Mouse (Mus musculus) limb, embryonic 12.5 days (tissue): ENCODE measurements around the gene Dlgap3. TPM values are rescaled to one million over a fixed set of nuclear protein-coding genes. Genes with fewer than 3 reads are reported as not detected.
A peak's percentile ranks its signal among the peaks of the same experiment; 100 is the strongest.

Source experiments
- ATAC-seq: fragments of 200-750 bp; cut with Nextera tagmentation; 2 replicates; pipeline ENCODE4 v1.8.0; 2017; ENCODE audit warnings: low read depth, moderate TSS enrichment; ENCODE audit not compliant: insufficient number of reproducible peaks, insufficient read depth, low FRiP score, low TSS enrichment
- H3K27ac ChIP-seq: fragments of 300-500 bp; sonication (generic); 2 replicates; pipeline ENCODE4 v1.5.1; 2016; ENCODE audit warnings: mild to moderate bottlenecking, moderate library complexity
- H3K27me3 ChIP-seq: fragments of 300-500 bp; sonication (generic); 2 replicates; pipeline ENCODE4 v1.6.1; 2016; ENCODE audit warnings: mild to moderate bottlenecking, moderate library complexity
- H3K36me3 ChIP-seq: fragments of 300-500 bp; sonication (generic); 2 replicates; pipeline ENCODE4 v1.6.1; 2016; ENCODE audit warnings: mild to moderate bottlenecking, moderate library complexity
- H3K4me1 ChIP-seq: fragments of 300-500 bp; sonication (generic); replicated peaks from 2 replicates; pipeline ENCODE4 v1.6.1; 2016
- H3K4me2 ChIP-seq: fragments of 300-500 bp; sonication (generic); 2 replicates; pipeline ENCODE4 v1.6.1; 2016; ENCODE audit warnings: mild to moderate bottlenecking, moderate library complexity
- H3K4me3 ChIP-seq: fragments of 300-500 bp; sonication (generic); replicated peaks from 2 replicates; pipeline ENCODE4 v1.5.1; 2016; ENCODE audit warnings: mild to moderate bottlenecking
- H3K9ac ChIP-seq: fragments of 300-500 bp; sonication (generic); replicated peaks from 2 replicates; pipeline ENCODE4 v1.6.1; 2016; ENCODE audit warnings: mild to moderate bottlenecking, moderate library complexity
- H3K9me3 ChIP-seq: fragments of 300-500 bp; sonication (generic); 2 replicates; pipeline ENCODE4 v1.6.1; 2016; ENCODE audit warnings: mild to moderate bottlenecking, moderate library complexity
- WGBS: fragments of 180-500 bp; shearing (Covaris S2); methylation state at CpG from one replicate; pipeline ENCODE4 v1.1.7; 2016; 5-methylcytosine and 5-hydroxymethylcytosine counted together
- polyA plus RNA-seq: library from polyadenylated mRNA; unstranded; fragments of >200 nt; fragmentation: Nextera tagmentation; extraction: Ambion mirVana; gene quantifications from 2 replicates; pipeline ENCODE4 v1.2.1, GENCODE M21; 2016

Gene Dlgap3
- polyA plus RNA-seq, 1 experiment from 2014 or later = 0.31 TPM

DNA sequence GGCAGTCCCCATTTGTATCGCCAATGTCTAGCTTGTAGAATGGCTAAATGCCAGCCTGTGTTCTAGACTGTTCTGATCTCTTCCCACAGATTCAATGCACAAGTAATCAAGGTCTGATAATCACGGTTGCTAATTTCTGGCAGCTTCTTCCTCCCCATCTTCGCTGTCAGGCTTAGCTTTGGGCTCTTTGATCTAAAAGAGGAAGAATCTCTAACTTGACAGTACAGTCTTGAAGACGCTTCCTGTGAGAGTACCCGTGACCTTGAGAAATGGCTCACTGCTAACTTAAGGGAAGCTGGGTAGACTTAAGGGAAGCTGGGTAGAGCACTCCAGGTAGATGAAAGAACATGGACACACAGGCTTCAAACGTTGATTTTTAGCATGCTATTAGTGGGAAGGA, 73.7 kb downstream of the Dlgap3 start:
- H3K9ac ChIP-seq = no peak overlapping the region; the same call in 1 of the 2 replicates
- peaks cover 7% of the 10 kb centered on the region for H3K27me3 ChIP-seq
- peaks cover 13% of the 10 kb centered on the region for H3K36me3 ChIP-seq
- no peak for ATAC-seq
- H3K4me2 ChIP-seq = no peak overlapping the region
- H3K4me3 ChIP-seq = no peak overlapping the region
- H3K4me1 ChIP-seq = peaks cover 10% of the 10 kb centered on the region
- WGBS = 65% methylated on average over 6 of the region's 6 CpGs
- H3K27ac ChIP-seq = no peak overlapping the region
- H3K9me3 ChIP-seq = no peaks in the 10 kb centered on the region

GRCm38 (mm10) chr4:127243552-127243951, 74.5 kb downstream of the Dlgap3 start, which contains the start of gene Smim12:
Smim12 (plus strand) TSS chr4:127243784.
- ATAC-seq = peak; percentile 92
- Histone ChIP-seq H3K36me3 (peaks cover 22% of the 10 kb centered on the region), H3K4me2 (peak within 1 kb of the TSS; percentile 93), H3K9me3 (no peaks in the 10 kb centered on the region), H3K4me3 (peak within 1 kb of the TSS; percentile 96), H3K4me1 (peaks cover 10% of the 10 kb centered on the region), H3K9ac (peak within 1 kb of the TSS; percentile 84), H3K27ac (no peak within 1 kb of the TSS), H3K27me3 (peaks cover 4% of the 10 kb centered on the region)
- WGBS = under 1% methylated on average over 29 of the region's 29 CpGs

- H3K9ac ChIP-seq = peak overlapping the region; percentile 84
- no peak overlapping the region for H3K27ac ChIP-seq
- WGBS = under 1% methylated on average over 26 of the region's 26 CpGs
- ATAC-seq = peak; percentile 60; the same call in 1 of the 2 replicates
- peak overlapping the region; percentile 93 for H3K4me2 ChIP-seq
- H3K27me3 ChIP-seq = peaks cover 4% of the 10 kb centered on the region
- H3K9me3 ChIP-seq = no peaks in the 10 kb centered on the region
- H3K4me1 ChIP-seq = peaks cover 10% of the 10 kb centered on the region
- peaks cover 26% of the 10 kb centered on the region for H3K36me3 ChIP-seq
- peak overlapping the region; percentile 96 for H3K4me3 ChIP-seq
Measured at GRCm38 (mm10) chr4:127243953-127244352, 74.9 kb downstream of the Dlgap3 start.

DNA sequence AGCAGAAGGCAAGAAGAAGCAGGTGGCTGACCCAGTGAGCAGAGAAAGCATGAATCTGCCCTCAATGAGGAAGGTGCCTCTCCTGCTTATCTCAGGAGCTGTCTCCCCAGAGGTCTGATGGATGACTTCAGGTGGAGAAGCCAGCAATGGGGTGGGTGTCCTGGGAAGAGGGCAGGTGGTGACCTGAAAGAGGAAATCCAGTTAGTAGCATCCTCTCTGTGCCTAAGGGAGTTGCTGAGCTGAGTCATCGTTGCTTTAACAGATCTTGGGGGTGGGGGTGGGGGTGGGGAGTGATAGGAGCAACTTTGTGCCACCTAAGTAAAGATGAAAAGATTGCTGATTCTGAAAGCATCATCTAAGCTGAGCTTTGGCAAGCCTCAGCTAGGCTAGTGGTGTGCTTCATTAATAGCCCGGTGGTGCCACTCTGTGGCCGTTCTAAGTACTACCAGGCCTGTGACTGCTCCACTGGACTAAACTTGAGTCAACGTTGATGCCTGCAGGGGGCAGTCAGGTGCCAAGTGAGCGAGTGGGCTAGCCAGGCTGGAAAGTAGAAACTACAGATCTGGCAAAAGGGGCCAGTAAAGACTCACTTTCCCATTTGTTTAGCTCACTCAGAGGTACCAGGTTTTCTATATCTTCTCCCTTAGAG, 80.8 kb downstream of the Dlgap3 start:
- 1% methylated on average over 5 of the region's 5 CpGs for WGBS
- no peaks in the 10 kb centered on the region for H3K27me3 ChIP-seq
- peaks cover 2% of the 10 kb centered on the region for H3K4me1 ChIP-seq
- no peak overlapping the region for H3K4me3 ChIP-seq
- H3K36me3 ChIP-seq = peaks cover 26% of the 10 kb centered on the region
- H3K9ac ChIP-seq = no peak overlapping the region
- H3K4me2 ChIP-seq = no peak overlapping the region
- ATAC-seq = peak; percentile 68; the same call in 1 of the 2 replicates
- no peak overlapping the region for H3K27ac ChIP-seq
- no peaks in the 10 kb centered on the region for H3K9me3 ChIP-seq

GRCm38 (mm10) chr4:127251963-127252585, 83.1 kb downstream of the Dlgap3 start:
- H3K27ac ChIP-seq = no peak overlapping the region
- peaks cover 18% of the 10 kb centered on the region for H3K36me3 ChIP-seq
- H3K9ac ChIP-seq = no peak overlapping the region
- WGBS = 66% methylated on average over 22 of the region's 22 CpGs
- no peak overlapping the region for H3K4me3 ChIP-seq
- H3K27me3 ChIP-seq = peaks cover 4% of the 10 kb centered on the region; the same call in 1 of the 2 replicates
- ATAC-seq = no peak
- no peak overlapping the region for H3K4me2 ChIP-seq
- no peaks in the 10 kb centered on the region for H3K9me3 ChIP-seq
- no peaks in the 10 kb centered on the region for H3K4me1 ChIP-seq

- ATAC-seq = no peak
- 60% methylated on average over 5 of the region's 5 CpGs for WGBS
- H3K4me2 ChIP-seq = no peak overlapping the region
Measured at GRCm38 (mm10) chr4:127256739-127257138, 87.7 kb downstream of the Dlgap3 start.

DNA sequence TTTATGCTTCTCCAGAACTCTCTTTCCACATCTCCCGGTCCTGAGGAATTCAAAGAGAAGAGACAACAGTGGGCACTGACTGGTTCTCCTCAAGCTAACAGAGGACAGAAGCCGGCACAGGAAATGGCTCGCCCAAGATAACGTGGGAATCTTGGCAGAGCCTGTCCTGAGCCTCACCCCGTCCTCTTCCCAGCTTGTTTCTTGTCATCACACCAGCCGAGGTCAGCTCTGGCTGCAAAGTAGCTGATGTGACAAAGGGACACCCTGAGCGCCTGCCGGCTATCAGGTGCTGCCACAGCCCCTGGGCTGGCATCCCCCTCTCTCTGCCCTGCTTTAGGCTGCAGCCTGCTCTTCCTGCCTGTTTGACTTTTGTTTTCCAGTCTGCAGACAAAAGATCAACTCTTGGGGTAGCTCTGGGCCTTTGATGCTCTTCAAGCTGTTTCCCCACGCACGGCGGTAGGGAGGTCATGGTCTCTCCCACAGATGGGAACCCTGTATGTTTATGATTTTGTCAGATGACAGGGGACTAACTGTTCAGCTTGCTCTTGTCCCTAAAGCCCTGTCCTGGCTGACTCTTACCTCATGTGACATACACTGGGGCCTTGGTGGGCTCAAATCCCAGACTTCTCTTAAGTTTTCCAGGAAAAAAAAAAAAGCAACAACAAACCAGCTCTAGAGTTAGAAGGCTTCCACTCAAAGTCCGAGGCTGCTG, 89.3 kb downstream of the Dlgap3 start:
- peaks cover 4% of the 10 kb centered on the region; the same call in 1 of the 2 replicates for H3K27me3 ChIP-seq
- H3K36me3 ChIP-seq = no peaks in the 10 kb centered on the region
- H3K9me3 ChIP-seq = no peaks in the 10 kb centered on the region
- no peak overlapping the region for H3K4me3 ChIP-seq
- no peaks in the 10 kb centered on the region for H3K4me1 ChIP-seq
- no peak overlapping the region for H3K4me2 ChIP-seq
- no peak for ATAC-seq
- H3K9ac ChIP-seq = no peak overlapping the region
- H3K27ac ChIP-seq = no peak overlapping the region
- WGBS = 59% methylated on average over 12 of the region's 12 CpGs

More at GRCm38 (mm10) chr4:127256739-127257138, 87.7 kb downstream of the Dlgap3 start:
- Histone ChIP-seq H3K36me3 (no peaks in the 10 kb centered on the region), H3K9ac (no peak overlapping the region), H3K27ac (no peak overlapping the region), H3K27me3 (peaks cover 4% of the 10 kb centered on the region; the same call in 1 of the 2 replicates), H3K4me3 (no peak overlapping the region), H3K4me1 (no peaks in the 10 kb centered on the region), H3K9me3 (no peaks in the 10 kb centered on the region)

DNA sequence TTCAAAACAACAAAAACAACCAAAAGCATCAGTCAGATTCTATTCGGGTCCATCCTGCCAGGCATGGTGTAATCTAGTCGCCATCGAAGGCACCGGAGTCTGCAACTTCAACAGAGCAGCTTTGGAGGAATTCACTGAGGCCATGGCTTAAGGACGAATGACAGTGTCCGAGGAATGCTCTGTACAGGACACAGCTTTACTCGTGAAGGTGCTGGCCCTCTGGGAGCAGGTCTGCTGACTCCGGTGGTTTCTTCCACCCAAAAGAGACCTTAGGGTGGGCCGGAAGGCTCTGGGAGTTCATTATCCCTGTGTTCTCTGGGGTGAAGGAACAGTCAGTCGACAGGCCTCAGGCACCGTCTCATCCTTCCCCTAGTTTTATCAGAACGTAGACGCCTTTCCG, 92.6 kb downstream of the Dlgap3 start:
- Histone ChIP-seq H3K27ac (no peak overlapping the region), H3K9me3 (no peaks in the 10 kb centered on the region), H3K27me3 (peaks cover 4% of the 10 kb centered on the region; the same call in 1 of the 2 replicates), H3K9ac (no peak overlapping the region), H3K4me3 (no peak overlapping the region), H3K36me3 (no peaks in the 10 kb centered on the region), H3K4me1 (no peaks in the 10 kb centered on the region), H3K4me2 (no peak overlapping the region)
- 89% methylated on average over 14 of the region's 14 CpGs for WGBS
- no peak for ATAC-seq

- Histone ChIP-seq H3K36me3 (no peaks in the 10 kb centered on the region), H3K9ac (no peak overlapping the region), H3K4me3 (no peak overlapping the region), H3K27ac (no peak overlapping the region), H3K27me3 (peaks cover 9% of the 10 kb centered on the region), H3K9me3 (no peaks in the 10 kb centered on the region), H3K4me1 (no peaks in the 10 kb centered on the region), H3K4me2 (no peak overlapping the region)
- WGBS = 76% methylated on average over 19 of the region's 19 CpGs
- no peak for ATAC-seq
Measured at GRCm38 (mm10) chr4:127263438-127264182, 94.6 kb downstream of the Dlgap3 start.

DNA sequence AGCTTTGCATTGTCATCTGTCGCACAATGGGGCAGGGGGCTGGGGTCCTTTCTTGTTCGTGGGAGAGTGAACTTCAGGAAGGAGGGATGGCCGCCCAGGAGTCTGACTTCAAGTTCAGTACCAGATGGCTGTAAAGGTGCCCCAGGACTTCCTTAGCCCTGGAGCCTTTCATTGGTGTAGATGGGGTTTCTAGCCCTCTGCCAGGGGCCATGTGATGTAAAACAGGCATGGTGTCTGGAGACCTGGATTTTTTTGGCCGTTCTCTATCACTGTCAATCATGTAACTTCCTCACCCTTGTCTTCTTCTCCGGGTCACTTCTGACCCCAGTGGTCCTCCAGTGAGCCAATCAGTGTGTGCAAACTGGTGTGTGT, 95.2 kb downstream of the Dlgap3 start:
- no peak overlapping the region for H3K4me3 ChIP-seq
- no peaks in the 10 kb centered on the region for H3K36me3 ChIP-seq
- H3K27ac ChIP-seq = no peak overlapping the region
- WGBS = 64% methylated on average over 5 of the region's 5 CpGs
- no peak overlapping the region for H3K4me2 ChIP-seq
- H3K9ac ChIP-seq = no peak overlapping the region
- peaks cover 14% of the 10 kb centered on the region for H3K27me3 ChIP-seq
- no peaks in the 10 kb centered on the region for H3K4me1 ChIP-seq
- no peaks in the 10 kb centered on the region for H3K9me3 ChIP-seq
- no peak for ATAC-seq
